Mouse (Mus musculus) c-Kit-positive CD71-positive TER-119-positive erythroid progenitor cells, embryonic 14.5 days (primary cell): ENCODE data around the gene Arhgef12.
"Not testable (repeated sequence)": the region's sequence is repeated elsewhere in the genome, so short reads cannot be mapped to it uniquely, and the experiment has no call there.

Experiments used
- DNase-seq: peaks from one replicate; pipeline ENCODE4 v3.0.0-alpha.2; 2013; ENCODE audit warnings: low spot score

The Arhgef12 gene

DNA sequence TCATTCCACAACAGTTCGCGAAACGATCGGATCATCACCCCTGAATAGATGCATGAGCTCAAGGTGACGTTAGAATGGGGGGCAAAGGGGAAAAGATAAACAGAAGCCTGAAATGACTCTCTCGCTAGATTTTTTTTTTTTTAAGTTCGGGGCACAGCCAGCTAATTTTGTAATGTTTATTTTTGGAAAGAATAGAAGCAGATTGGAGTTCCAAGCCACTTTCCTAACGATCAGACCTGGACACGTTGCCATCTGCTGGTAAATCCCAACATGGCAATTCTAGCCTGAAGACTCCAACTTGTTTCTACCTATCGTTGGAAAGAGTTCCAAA is at the start of gene Arhgef12:
TSS of gene Arhgef12 (minus strand) at position 53 of the 331 bp plus-strand sequence.
- DNase-seq = no peak

GRCm38 (mm10) chr9:43155960-43156359 is 48.9 kb upstream of the Arhgef12 start:
- DNase-seq = no peak

DNA sequence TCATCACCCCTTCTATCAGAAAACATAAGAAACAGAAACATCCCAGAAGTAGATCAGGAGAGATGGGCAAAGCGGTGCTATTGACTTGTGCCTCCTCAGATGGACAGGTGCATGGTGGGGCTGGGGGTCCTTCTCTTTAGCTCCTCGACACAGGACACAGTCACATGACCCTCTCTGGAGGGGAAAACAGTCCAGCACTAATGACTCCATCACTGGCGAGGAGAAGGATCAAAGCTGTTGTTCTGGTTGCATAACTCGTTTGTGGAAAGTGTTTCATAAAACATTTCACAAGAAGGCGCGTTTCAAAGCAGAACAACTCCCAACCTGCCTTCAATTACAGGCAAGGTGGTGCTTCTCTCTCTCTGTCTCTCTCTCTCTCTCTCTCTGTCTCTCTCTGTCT is 44.7 kb upstream of the Arhgef12 start:
- DNase-seq = no peak

GRCm38 (mm10) chr9:43150957-43151356 is 43.9 kb upstream of the Arhgef12 start:
- DNase-seq = no peak

DNA sequence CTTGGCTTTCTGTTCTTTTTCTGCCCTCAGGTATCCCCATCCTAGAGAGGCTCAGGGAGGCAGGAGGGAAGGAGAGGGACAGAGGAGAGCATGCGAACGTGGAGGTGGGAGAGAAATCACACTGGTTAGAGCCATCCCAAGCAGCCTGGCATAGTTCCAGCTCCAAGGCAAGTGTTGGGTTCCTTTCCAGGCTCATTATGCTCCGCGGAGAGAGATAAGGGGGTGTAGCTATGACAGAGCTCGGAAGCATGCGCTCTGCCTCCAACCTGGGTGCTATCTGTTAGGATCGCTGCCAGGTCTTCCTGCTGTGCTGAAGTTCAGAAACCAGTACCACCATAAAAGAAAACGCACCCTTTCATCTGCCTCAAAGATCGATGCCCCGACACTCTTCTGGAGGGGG is 43.0 kb upstream of the Arhgef12 start:
- DNase-seq = no peak

DNA sequence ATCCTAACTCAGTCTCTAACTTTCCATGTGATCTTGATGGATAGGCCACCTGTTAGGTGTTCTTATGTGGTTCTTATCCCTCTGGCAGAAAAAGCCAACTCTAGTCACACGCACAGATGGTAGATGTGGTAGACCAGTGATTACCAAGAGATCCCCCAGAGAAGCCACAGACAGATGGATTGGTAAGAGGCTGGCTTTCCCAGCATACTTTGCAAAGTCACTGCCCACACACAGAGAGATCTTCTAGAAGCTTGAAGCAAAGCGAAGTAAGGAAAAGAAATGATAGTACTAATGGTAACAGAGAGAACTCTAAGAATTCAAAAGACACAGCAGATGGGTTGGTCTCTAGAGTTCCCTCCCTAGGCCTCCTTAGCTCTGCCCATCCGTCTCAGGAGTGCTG is 42.5 kb upstream of the Arhgef12 start:
- DNase-seq = no peak

DNA sequence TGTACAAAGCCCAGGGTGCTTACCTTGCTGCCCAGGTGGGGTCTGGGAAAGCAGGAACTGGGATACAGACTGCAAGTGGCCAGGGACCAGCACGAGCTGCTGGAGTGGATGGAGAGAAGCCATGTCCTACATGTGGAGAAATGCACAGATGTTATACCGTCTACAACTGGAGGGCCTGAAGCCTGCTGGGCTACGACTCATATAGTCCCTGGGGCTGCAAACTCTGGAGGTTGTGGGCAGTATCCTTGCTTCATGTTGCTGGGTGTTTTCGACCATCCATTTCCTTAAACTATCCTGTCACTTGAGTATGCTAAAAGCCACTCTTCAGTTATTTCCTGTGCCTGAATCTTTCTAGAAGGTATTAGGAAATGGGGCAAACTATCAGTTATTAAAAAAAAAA is 38.2 kb upstream of the Arhgef12 start:
- DNase-seq = no peak

- DNase-seq = no peak
Observed at GRCm38 (mm10) chr9:43144206-43144810, 37.3 kb upstream of the Arhgef12 start.

DNA sequence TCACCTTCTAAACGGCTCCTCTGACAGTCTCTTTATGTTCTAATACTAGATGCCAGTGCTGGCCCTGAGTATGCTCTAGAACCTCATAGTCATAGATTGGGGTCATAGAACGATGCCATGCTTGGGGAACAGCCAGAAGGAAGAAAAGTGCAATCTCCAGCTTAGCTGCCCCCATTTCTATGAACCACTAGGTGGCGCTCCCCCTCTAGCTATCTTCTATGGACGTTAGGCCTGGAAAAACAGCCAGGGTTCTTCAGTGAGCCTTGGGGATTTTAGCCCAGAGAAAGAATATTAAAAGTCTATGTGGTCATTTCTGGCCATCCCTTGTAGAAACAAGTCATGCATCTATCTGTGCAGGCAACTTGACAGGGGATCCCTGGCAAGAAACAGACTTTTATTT is 34.8 kb upstream of the Arhgef12 start:
- DNase-seq = peak; percentile 53

DNA sequence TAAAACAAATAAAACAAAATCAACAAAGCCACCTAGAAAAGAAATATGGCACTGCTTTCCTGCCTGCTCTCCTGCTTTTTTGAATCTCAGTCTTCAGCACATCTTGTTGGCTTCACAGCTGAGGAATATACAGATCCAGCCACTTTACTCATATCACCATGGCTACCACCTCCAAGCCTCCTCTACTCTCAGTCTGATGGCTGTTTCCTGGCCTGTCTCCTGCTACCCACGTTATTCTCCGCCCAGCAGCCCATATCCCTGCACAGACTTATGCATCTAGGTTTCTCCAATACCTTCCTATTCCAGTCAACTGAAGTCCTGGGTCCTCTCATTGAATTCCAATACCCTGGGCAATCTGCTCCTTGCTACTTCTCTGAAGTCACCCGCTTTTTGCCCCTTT is 26.5 kb upstream of the Arhgef12 start:
- no peak for DNase-seq

GRCm38 (mm10) chr9:43132380-43132779 is 25.3 kb upstream of the Arhgef12 start:
- no peak for DNase-seq

GRCm38 (mm10) chr9:43131940-43132339 is 24.9 kb upstream of the Arhgef12 start:
- no peak for DNase-seq

- no peak for DNase-seq
Observed at GRCm38 (mm10) chr9:43130684-43131083, 23.6 kb upstream of the Arhgef12 start.

- no peak for DNase-seq
Observed at GRCm38 (mm10) chr9:43127101-43127787, 20.2 kb upstream of the Arhgef12 start.

DNA sequence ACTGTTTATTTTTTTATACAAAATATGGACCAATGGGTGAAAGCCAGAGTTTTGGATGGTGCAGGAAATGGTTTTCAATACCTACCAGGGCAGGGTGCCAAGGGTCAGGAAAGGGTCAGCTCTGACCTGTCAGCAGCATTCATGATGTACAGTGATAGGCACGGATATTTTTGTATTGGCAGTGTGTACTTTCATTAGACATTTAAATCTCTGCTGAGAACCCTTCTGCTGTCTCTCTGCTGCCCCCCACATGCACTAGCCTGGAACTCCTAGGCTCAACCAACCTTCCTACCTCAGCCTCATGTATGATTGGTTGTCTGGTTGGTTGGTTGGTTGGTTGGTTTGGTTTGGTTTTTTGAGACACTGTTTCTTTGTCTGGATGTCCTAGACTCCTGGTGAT is 15.3 kb upstream of the Arhgef12 start:
- no peak for DNase-seq

DNA sequence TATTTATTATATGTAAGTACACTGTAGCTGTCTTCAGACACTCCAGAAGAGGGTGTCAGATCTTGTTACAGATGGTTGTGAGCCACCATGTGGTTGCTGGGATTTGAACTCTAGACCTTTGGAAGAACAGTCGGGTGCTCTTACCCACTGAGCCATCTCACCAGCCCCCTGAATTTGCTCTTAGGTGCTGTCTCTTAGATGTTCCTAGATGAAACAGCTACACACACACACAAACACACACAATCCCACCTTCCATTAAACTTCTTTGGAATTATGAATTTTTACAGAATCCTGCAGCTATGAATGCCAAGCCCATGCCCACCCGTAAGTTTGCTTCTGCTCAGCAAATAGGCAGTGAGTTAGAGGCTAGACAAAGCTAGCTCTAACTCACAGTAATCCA is 14.9 kb upstream of the Arhgef12 start:
- not testable (repeated sequence) for DNase-seq

GRCm38 (mm10) chr9:43116997-43117336 is 9.9 kb upstream of the Arhgef12 start:
- DNase-seq = no peak

DNA sequence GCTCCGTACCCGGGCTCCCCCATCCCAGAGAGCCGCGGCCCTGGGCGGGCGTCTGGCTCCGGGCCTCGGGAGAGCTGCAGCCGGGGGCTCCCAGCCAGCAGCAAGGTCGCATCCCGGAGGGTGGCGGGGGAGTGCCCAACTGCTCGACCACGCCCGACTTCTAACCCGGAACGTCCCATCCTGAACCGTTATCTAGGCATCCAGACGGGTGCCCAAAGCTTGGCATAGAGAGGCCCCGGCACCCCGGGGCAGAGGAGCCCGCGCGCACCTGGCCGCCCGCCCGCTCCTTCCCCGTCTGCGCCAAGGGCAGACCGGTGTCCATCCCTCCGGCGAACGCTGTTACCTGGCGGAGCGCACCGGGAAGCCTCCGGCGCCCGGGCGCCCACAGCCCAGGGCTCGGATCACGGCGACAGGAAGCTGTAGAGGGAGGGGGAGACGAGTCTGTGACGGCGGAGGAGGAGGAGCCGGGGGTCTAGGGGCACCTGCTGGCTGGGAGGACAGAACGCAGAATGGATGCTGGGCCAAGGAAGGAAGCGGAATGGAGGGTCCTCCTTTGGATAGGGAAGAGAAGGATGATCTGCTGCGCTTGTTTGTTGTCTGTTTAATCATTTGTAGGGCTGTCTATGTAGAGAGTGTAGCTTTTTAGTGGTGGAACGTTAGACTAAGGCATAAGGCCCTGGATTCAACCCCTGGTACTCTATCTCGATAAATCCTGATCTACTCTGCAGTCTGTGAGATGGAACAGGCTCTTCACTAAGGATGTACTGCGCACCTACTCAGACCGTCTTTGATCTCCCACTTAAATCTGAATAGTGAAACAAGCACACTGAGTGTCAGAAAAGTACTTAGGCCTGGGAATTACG is 9.3 kb upstream of the Arhgef12 start, which contains the start of gene Tmem136:
TSS of gene Tmem136 (minus strand) at position 437 of the 863 bp plus-strand sequence.
- DNase-seq = peak; percentile 87

DNA sequence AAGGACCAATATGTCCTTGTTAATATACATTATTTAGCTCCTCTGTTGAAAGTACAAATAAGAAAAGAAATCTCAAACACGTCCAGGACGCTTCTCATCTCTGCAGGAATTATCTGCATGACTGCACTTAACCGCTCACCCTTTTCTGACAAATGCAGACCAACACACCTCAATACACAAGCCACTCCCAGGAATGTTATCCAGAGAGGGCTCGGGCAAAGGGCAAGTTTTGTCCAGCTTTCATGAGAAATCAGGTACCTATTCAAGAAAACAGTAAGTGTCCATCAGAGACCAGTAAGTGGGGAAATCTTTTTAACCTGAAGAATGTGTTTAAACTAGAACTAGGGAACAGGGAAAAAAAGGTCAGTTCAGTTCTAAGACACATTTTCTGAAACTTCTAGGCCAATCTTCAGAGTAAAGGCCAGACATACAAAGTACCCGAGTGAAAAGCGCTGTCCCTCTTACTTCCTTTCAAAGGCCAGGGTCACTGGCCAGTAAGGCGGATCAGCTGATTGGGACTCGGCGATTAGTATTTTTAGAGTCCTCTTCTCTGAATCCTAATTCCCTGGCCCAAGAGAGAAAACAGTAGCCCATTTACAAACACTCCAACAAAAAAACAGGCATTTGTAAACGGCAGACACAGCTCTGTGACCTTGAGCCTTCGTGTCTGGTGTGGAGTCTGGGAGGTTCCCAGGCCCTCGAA is 8.5 kb upstream of the Arhgef12 start:
- no peak for DNase-seq

DNA sequence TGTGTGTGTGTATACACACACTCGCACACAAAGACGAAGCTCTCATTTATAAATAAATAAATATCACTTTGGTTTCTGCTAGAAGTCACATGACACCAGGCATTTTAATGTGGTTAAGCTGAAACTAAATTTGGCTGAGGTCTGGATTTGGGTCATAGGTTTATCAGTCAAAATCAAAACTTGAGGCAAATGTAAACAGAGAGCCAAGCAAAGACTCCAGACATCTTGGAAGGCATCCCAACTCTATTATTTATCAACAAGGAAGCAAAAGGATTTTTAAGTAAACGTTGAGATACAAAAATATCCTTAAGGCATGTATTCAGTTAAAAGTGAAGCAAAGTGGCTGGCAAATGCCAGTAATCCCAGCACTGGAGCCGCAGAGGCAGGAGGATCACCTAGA is 7.8 kb upstream of the Arhgef12 start:
- DNase-seq = no peak

DNA sequence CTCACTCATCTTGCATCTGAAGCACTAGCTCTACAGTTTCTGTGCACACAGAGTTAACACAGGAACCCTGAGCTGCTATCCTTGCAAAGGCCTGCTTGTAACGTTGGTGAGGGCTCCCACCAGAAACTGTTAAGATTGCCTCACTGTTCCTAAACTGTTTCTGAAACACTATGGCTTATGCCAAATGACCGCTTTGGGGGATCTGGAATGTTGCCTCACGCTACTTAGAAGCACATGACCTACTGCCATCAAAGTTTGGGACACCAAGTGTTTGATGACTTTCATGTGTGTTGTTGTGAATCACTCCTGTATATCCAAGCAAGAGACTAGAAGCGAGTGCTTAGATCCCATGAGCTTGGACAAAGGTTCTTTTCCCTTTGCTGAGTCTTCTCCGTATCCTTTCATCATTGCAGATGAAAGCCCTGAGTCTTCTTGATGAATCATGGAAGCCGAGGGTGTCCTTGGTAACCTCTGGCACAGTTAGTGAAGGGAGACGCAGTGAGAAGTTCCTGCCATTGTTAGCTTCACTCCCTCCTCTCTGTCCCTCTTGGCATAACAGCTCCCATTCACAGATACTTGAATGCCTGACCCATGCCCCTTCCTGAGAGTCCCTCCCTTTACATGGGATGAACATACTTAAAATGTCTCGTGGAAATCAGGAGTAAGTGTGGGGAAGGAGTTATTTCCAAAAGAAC is 3.4 kb upstream of the Arhgef12 start:
- no peak for DNase-seq

DNA sequence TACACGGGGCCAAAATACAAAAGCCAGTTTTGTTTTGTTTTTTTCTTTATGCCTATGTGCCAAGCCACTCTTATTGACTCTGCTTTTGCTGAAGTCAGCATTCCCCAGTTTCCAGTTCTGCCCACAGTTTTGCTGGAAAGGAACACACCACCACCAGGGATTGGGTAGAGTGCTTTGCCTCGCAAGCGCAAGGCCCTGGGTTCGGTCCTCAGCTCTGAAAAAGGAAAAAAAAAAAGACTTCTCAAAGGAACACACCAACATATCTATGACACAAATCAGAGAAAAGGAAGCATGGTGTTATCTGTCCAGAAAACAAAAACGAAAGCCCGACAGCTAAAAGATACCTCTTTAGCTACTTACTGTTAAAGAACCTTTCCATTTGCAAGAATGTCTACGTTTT is 2.1 kb upstream of the Arhgef12 start:
- DNase-seq = no peak
